Mouse (Mus musculus) Patski (cell line): ENCODE results near the gene Sim1. TPM values are rescaled to one million over a fixed set of nuclear protein-coding genes. Genes with fewer than 3 reads are reported as not detected.

ENCODE experiments used
- ATAC-seq: fragments of 100-300 bp; one replicate; pipeline ENCODE4 v1.8.0; 2021
- CTCF ChIA-PET: fragments of 350-600 bp; sonication (Branson Sonifier 250); formaldehyde crosslinking; loops from one replicate; lab custom pipeline; 2022; ENCODE audit warnings: inconsistent platforms; lab: Charles Lee
- POLR2A ChIA-PET: fragments of 350-600 bp; sonication (Branson Sonifier 250); formaldehyde crosslinking; loops from one replicate; lab custom pipeline; 2022; ENCODE audit warnings: antibody characterized with exemption, inconsistent platforms; lab: Charles Lee
- DNase-seq: peaks from one replicate; pipeline ENCODE4 v3.0.0-alpha.2; 2011; ENCODE audit warnings: low read depth, low spot score
- H3K27me3 ChIP-seq: fragments of 371-371 bp; one replicate; pipeline ENCODE4 v1.5.1; 2021
- CTCF ChIP-seq: fragments of 100-300 bp; IDR thresholded peaks from one replicate; pipeline ENCODE4 v1.5.1; 2021
- in situ Hi-C: fragments of 300-500 bp; cut with MboI; formaldehyde crosslinking; loops from 3 replicates; pipeline ENCODE4 v1.11.1; 2018; ENCODE audit warnings: low pct_unique_long_range_greater_than_20kb, mixed read lengths
- polyA plus RNA-seq: library from polyadenylated mRNA; unstranded; gene quantifications from one replicate; pipeline ENCODE4 v1.2.3, GENCODE M21; 2021

The Sim1 gene
- polyA plus RNA-seq, 1 experiment from 2014 or later = 7.4 TPM

GRCm38 (mm10) chr10:50915607-50916006 is 21.1 kb downstream of the Sim1 start:
- in situ Hi-C loops = no loop called here
- peak; percentile 62 for TF ChIP-seq CTCF
- DNase-seq = no peak
- no peaks in the 10 kb centered on the region for H3K27me3 ChIP-seq
- no peak for ATAC-seq
- ChIA-PET CTCF (interaction anchor here (1.3 to 1.5 kb wide), 2 partner anchors 9 to 490 kb away, joined by 3 to 5 read pairs; no protein-coding TSS in a partner anchor), POLR2A (no interaction called here)

GRCm38 (mm10) chr10:50929281-50929680 is 34.7 kb downstream of the Sim1 start:
- ATAC-seq (no peak), DNase-seq (no peak)
- no peaks in the 10 kb centered on the region for H3K27me3 ChIP-seq
- in situ Hi-C loops = no loop called here
- CTCF ChIA-PET = interaction anchor here (0.7 to 1.5 kb wide), 4 partner anchors 12 to 363 kb away, joined by 3 to 4 read pairs (median 4); no protein-coding TSS in a partner anchor
- no peak for TF ChIP-seq CTCF
- POLR2A ChIA-PET = no interaction called here

GRCm38 (mm10) chr10:50935673-50936072 is 41.1 kb downstream of the Sim1 start:
- ChIA-PET CTCF (no interaction called here), POLR2A (no interaction called here)
- in situ Hi-C loops = no loop called here
- no peaks in the 10 kb centered on the region for H3K27me3 ChIP-seq
- peak; percentile 94 for ATAC-seq
- no peak for DNase-seq
- no peak for TF ChIP-seq CTCF

- ChIA-PET POLR2A (no interaction called here), CTCF (no interaction called here)
- TF ChIP-seq CTCF = no peak
- H3K27me3 ChIP-seq = no peaks in the 10 kb centered on the region
- ATAC-seq = no peak
- DNase-seq = no peak
- in situ Hi-C loops = no loop called here
Measured at GRCm38 (mm10) chr10:50973625-50974024, 79.1 kb downstream of the Sim1 start.

GRCm38 (mm10) chr10:50981849-50982248 is 87.3 kb downstream of the Sim1 start:
- CTCF ChIA-PET = no interaction called here
- H3K27me3 ChIP-seq = no peaks in the 10 kb centered on the region
- ATAC-seq = no peak
- TF ChIP-seq CTCF = no peak
- in situ Hi-C loops = no loop called here
- POLR2A ChIA-PET = no interaction called here
- no peak for DNase-seq

- DNase-seq = no peak
- POLR2A ChIA-PET = no interaction called here
- in situ Hi-C loops = no loop called here
Measured at GRCm38 (mm10) chr10:50983620-50984019, 89.1 kb downstream of the Sim1 start.

GRCm38 (mm10) chr10:51007798-51008197 is 113.2 kb downstream of the Sim1 start:
- no peak for TF ChIP-seq CTCF
- no peak for DNase-seq

More at GRCm38 (mm10) chr10:50983620-50984019, 89.1 kb downstream of the Sim1 start:
- no peaks in the 10 kb centered on the region for H3K27me3 ChIP-seq
- CTCF ChIA-PET = no interaction called here
- no peak for TF ChIP-seq CTCF
- ATAC-seq = no peak

GRCm38 (mm10) chr10:51011391-51012150 is 117.0 kb downstream of the Sim1 start:
- no peak for ATAC-seq

More at GRCm38 (mm10) chr10:51007798-51008197, 113.2 kb downstream of the Sim1 start:
- ChIA-PET POLR2A (no interaction called here), CTCF (no interaction called here)
- H3K27me3 ChIP-seq = no peaks in the 10 kb centered on the region
- in situ Hi-C loops = no loop called here
- ATAC-seq = no peak

GRCm38 (mm10) chr10:51014901-51015300 is 120.3 kb downstream of the Sim1 start:
- no peak for ATAC-seq
- DNase-seq = no peak
- TF ChIP-seq CTCF = no peak
- no peaks in the 10 kb centered on the region for H3K27me3 ChIP-seq
- ChIA-PET POLR2A (no interaction called here), CTCF (no interaction called here)
- in situ Hi-C loops = no loop called here

More at GRCm38 (mm10) chr10:51011391-51012150, 117.0 kb downstream of the Sim1 start:
- H3K27me3 ChIP-seq = no peaks in the 10 kb centered on the region
- in situ Hi-C loops = no loop called here
- ChIA-PET POLR2A (no interaction called here), CTCF (interaction anchor here (0.6 to 1.3 kb wide), 2 partner anchors 18 to 144 kb away, joined by 3 read pairs; no protein-coding TSS in a partner anchor)
- no peak for TF ChIP-seq CTCF
- no peak for DNase-seq

GRCm38 (mm10) chr10:51015362-51015761 is 120.8 kb downstream of the Sim1 start:
- TF ChIP-seq CTCF = no peak
- ChIA-PET POLR2A (no interaction called here), CTCF (no interaction called here)
- DNase-seq = no peak
- in situ Hi-C loops = no loop called here
- no peaks in the 10 kb centered on the region for H3K27me3 ChIP-seq
- no peak for ATAC-seq
